Mouse (Mus musculus): Measurements from ENCODE around the gene Mia3.

DNA sequence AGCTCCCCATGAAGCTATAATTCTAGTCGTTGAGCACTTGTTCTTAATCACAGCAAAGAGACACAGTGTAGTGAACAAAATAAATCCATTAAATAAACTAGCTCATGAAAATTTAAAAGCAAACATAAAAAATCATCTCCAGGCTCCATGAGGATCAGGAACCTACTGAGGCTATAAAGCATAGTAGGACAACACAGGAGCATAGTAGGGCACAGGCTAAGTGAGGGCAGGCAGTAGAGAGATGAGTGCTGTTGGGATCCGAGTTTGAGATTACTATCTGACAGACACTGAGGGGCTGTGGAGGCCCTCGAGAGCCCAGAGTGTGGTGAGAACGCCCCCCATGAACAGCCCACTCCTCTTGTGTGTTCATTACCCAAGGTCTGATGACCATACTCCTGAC, 7.7 kb upstream of the Mia3 start:
- TF ChIP-seq CTCF (IDR thresholded peaks at IDR 0.05): no peak
- TF ChIP-seq EP300 (IDR thresholded peaks at IDR 0.05): no peak
